Mouse (Mus musculus) midbrain, embryonic 14.5 days (tissue): Measurements from ENCODE around the gene Exo5. TPM values are rescaled to one million over a fixed set of nuclear protein-coding genes. Genes with fewer than 3 reads are reported as not detected.

Experiments
- ATAC-seq: fragments of 200-750 bp; cut with Nextera tagmentation; 2 replicates; pipeline ENCODE4 v1.8.0; 2017; ENCODE audit warnings: moderate number of reproducible peaks, moderate library complexity; ENCODE audit not compliant: low FRiP score, low TSS enrichment
- DNase-seq: peaks from one replicate; pipeline ENCODE4 v3.0.0-alpha.2; 2015
- H3K27ac ChIP-seq: fragments of 300-500 bp; sonication (generic); replicated peaks from 2 replicates; pipeline ENCODE4 v1.5.1; 2014; ENCODE audit warnings: mild to moderate bottlenecking, low read depth, low read length, moderate library complexity
- H3K27me3 ChIP-seq: fragments of 300-500 bp; sonication (generic); 2 replicates; pipeline ENCODE4 v1.6.1; 2014; ENCODE audit warnings: low read length, control low read depth, mixed read lengths; ENCODE audit not compliant: control insufficient read depth, insufficient read depth
- H3K36me3 ChIP-seq: fragments of 300-500 bp; sonication (generic); 2 replicates; pipeline ENCODE4 v1.6.1; 2014; ENCODE audit warnings: low read length, control low read depth; ENCODE audit not compliant: control insufficient read depth, insufficient read depth
- H3K4me1 ChIP-seq: fragments of 300-500 bp; sonication (generic); 2 replicates; pipeline ENCODE4 v1.6.1; 2014; ENCODE audit warnings: mild to moderate bottlenecking, antibody characterized with exemption, low read length, control low read depth; ENCODE audit not compliant: control insufficient read depth, insufficient read depth
- H3K4me2 ChIP-seq: fragments of 300-500 bp; sonication (generic); 2 replicates; pipeline ENCODE4 v1.6.1; 2014; ENCODE audit warnings: mild to moderate bottlenecking, low read length, moderate library complexity
- H3K4me3 ChIP-seq: fragments of 300-500 bp; sonication (generic); replicated peaks from 2 replicates; pipeline ENCODE4 v1.5.1; 2014; ENCODE audit warnings: low read depth, low read length
- H3K9ac ChIP-seq: fragments of 300-500 bp; sonication (generic); replicated peaks from 2 replicates; pipeline ENCODE4 v1.6.1; 2014; ENCODE audit warnings: mild to moderate bottlenecking, low read length, moderate library complexity
- H3K9me3 ChIP-seq: fragments of 300-500 bp; sonication (generic); 2 replicates; pipeline ENCODE4 v1.6.1; 2016; ENCODE audit warnings: low read length, control low read depth, mixed read lengths; ENCODE audit not compliant: control insufficient read depth
- WGBS: fragments of 180-500 bp; shearing (Covaris S2); extraction: QIAGEN DNeasy Blood & Tissue Kit; methylation state at CpG from one replicate; pipeline ENCODE4 v1.1.7; 2014; 5-methylcytosine and 5-hydroxymethylcytosine counted together
- polyA plus RNA-seq: library from polyadenylated mRNA; unstranded; fragments of >200 nt; fragmentation: Nextera tagmentation; extraction: Ambion mirVana; gene quantifications from 2 replicates; pipeline ENCODE4 v1.2.1, GENCODE M21; 2014

Gene Exo5
- polyA plus RNA-seq, 1 experiment from 2014 or later = 33.5 TPM

DNA sequence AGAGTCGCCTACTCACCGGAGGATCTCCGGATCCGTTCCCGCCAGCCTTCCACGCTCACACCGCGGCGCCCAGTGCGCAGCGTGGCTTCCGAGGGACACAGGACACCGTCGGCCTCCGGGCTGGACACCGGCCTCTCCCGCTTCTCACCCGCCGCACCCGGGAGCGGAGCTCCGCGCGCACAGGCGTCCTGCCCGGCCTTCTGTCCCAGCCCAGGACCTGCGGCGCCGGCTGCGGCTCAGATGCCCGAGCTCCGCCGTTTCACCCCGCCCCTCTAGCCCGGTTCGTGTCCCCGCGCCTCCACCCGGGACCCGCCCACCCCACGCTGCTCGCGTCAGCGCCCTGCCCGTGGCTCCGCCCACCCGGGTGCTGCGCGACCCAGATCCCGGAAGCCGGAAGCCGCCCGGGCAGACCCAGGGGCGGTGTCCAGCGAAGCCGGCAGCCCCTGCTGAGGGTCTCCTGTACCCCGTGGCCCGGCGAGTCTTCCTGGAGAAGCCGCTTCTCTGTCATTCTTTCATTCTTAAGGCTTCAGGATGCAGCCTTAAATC is 26.7 kb upstream of the Exo5 start, which contains the start of gene Zfp69:
Gene Zfp69 (minus strand): TSS at position 272 of the 546 bp plus-strand sequence.
- WGBS = under 1% methylated on average over 58 of the region's 60 CpGs
- peak; percentile 95 for DNase-seq

DNA sequence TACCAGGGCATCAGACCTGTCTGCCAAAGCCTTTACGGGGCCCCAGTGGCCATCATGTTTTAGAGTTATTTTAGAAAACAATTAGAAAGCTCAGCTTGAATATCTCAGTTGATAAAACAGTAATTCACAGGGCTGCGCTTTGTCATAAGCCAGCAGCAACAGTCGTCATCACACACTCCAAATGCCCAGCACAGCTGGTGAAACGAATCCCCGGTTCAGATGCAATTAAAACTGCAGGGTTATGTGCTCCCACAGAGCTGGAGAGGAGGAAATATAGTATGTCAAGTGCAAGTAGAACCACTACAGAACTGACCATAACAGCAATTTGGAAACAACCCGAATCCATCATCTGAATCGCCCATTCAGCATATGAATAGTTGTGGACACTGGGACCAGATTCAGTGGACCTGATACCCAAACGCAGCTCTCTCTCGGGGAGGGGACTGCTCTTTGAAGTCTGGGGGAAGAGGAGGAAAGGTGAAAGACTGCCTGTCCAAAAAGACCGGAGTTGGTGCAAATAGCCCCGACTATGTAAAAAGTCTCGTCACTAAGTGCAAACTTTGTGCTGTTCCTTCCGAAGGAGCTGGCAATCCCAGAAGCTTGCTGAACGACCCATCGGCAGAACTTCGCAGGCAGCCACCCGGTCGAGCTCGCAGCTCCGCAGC is 26.1 kb upstream of the Exo5 start:
- WGBS = 7% methylated on average over 20 of the region's 20 CpGs

More for the DNA sequence above, 26.7 kb upstream of the Exo5 start, which contains the start of gene Zfp69:
- peak within 1 kb of the TSS; percentile 72 for H3K4me3 ChIP-seq
- peak; percentile 98 for ATAC-seq
- peaks cover 8% of the 10 kb centered on the region; the same call in 1 of the 2 replicates for H3K4me1 ChIP-seq
- peak within 1 kb of the TSS; percentile 77 for H3K4me2 ChIP-seq
- peak within 1 kb of the TSS; percentile 69 for H3K9ac ChIP-seq
- H3K36me3 ChIP-seq = 0 out of 2 replicates have a peak, but pooled peaks cover 5% of the 10 kb centered on the region
- H3K27me3 ChIP-seq = no peaks in the 10 kb centered on the region
- no peaks in the 10 kb centered on the region for H3K9me3 ChIP-seq
- H3K27ac ChIP-seq = peak within 1 kb of the TSS; percentile 72

GRCm38 (mm10) chr4:120948938-120949337 is 24.1 kb upstream of the Exo5 start:
- Histone ChIP-seq H3K9me3 (no peaks in the 10 kb centered on the region), H3K27me3 (no peaks in the 10 kb centered on the region), H3K4me1 (peaks cover 8% of the 10 kb centered on the region; the same call in 1 of the 2 replicates), H3K4me2 (no peak overlapping the region), H3K4me3 (no peak overlapping the region), H3K27ac (no peak overlapping the region), H3K9ac (no peak overlapping the region), H3K36me3 (0 out of 2 replicates have a peak, but pooled peaks cover 5% of the 10 kb centered on the region)
- DNase-seq = no peak
- 84% methylated on average over 3 of the region's 3 CpGs for WGBS
- no peak for ATAC-seq

More for the DNA sequence above, 26.1 kb upstream of the Exo5 start:
- Histone ChIP-seq H3K4me2 (peak overlapping the region; percentile 77), H3K27ac (peak overlapping the region; percentile 72), H3K9ac (peak overlapping the region; percentile 69), H3K36me3 (0 out of 2 replicates have a peak, but pooled peaks cover 5% of the 10 kb centered on the region), H3K4me1 (peaks cover 8% of the 10 kb centered on the region; the same call in 1 of the 2 replicates), H3K9me3 (no peaks in the 10 kb centered on the region), H3K27me3 (no peaks in the 10 kb centered on the region), H3K4me3 (peak overlapping the region; percentile 72)
- ATAC-seq (no peak), DNase-seq (peak; percentile 27)

GRCm38 (mm10) chr4:120935006-120935405 is 10.2 kb upstream of the Exo5 start:
- Histone ChIP-seq H3K27me3 (no peaks in the 10 kb centered on the region), H3K4me1 (no peaks in the 10 kb centered on the region), H3K9me3 (no peaks in the 10 kb centered on the region), H3K4me2 (no peak overlapping the region), H3K4me3 (no peak overlapping the region), H3K9ac (no peak overlapping the region), H3K27ac (no peak overlapping the region), H3K36me3 (no peaks in the 10 kb centered on the region)
- no peak for DNase-seq
- WGBS = 97% methylated on average over 3 of the region's 3 CpGs
- ATAC-seq = no peak

- Histone ChIP-seq H3K9ac (no peak overlapping the region), H3K4me1 (no peaks in the 10 kb centered on the region), H3K4me3 (no peak overlapping the region), H3K36me3 (no peaks in the 10 kb centered on the region), H3K4me2 (no peak overlapping the region), H3K9me3 (no peaks in the 10 kb centered on the region), H3K27ac (no peak overlapping the region), H3K27me3 (no peaks in the 10 kb centered on the region)
- DNase-seq (no peak), ATAC-seq (no peak)
- WGBS = 95% methylated on average over 18 of the region's 18 CpGs
These were observed 5.9 kb upstream of the Exo5 start for GRCm38 (mm10) chr4:120930736-120931135.

- H3K4me2 ChIP-seq = no peak overlapping the region
- WGBS = 80% methylated on average over 3 of the region's 3 CpGs
- H3K9me3 ChIP-seq = no peaks in the 10 kb centered on the region
- ATAC-seq (no peak), DNase-seq (no peak)
- H3K4me3 ChIP-seq = no peak overlapping the region
- no peak overlapping the region for H3K9ac ChIP-seq
- H3K27me3 ChIP-seq = no peaks in the 10 kb centered on the region
- H3K36me3 ChIP-seq = no peaks in the 10 kb centered on the region
- H3K27ac ChIP-seq = no peak overlapping the region
- peaks cover 5% of the 10 kb centered on the region; the same call in 1 of the 2 replicates for H3K4me1 ChIP-seq
These were observed 3.9 kb upstream of the Exo5 start for GRCm38 (mm10) chr4:120928686-120929085.

DNA sequence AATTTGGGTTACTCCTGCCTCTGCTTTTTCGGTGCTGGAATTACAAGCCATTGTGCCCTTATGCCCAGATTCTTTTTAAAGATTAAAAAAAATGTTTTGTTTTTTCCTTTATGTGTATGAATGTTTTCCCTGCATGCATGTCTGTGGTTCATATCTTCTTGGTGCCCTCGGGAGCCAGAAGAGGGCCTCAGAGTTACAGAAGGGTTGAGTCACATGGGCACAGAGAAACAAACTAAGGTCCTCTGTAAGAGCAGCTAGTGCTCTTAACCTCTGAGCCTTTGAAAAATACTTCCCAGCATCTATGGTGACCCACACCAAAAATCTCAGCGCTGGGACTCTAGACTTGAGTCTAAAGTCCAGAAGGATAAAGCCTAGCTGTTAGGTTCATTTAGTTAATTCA is 569 bp upstream of the Exo5 start:
- Histone ChIP-seq H3K4me1 (peaks cover 5% of the 10 kb centered on the region; the same call in 1 of the 2 replicates), H3K27me3 (no peaks in the 10 kb centered on the region), H3K27ac (peak overlapping the region; percentile 83), H3K36me3 (peaks cover 19% of the 10 kb centered on the region), H3K4me2 (peak overlapping the region; percentile 72), H3K9ac (peak overlapping the region; percentile 82), H3K4me3 (peak overlapping the region; percentile 65), H3K9me3 (peaks cover 11% of the 10 kb centered on the region; the same call in 1 of the 2 replicates)
- WGBS = 20% methylated on average over 3 of the region's 3 CpGs
- ATAC-seq (peak; percentile 59; the same call in 1 of the 2 replicates), DNase-seq (peak; percentile 52)

DNA sequence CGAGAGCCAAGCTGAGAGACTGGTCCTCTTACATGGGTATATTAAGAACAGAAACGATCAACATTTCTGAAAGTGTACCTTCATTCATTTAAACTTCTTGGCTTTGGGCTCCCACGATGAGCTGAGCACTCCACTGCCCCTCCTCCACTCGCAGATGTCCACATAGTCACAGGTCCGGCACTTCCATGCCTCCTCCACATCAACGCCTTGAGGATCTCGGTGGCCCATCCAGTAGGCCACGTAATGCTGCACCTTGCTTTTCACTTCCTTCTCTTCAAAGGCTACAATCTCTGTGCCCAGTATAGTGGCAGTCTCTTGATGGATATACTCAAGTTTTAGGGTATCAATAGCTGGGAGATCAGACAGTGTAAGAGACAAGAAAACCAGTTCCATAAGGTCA is 3.4 kb downstream of the Exo5 start:
- Histone ChIP-seq H3K4me1 (peaks cover 5% of the 10 kb centered on the region; the same call in 1 of the 2 replicates), H3K36me3 (peaks cover 27% of the 10 kb centered on the region), H3K4me3 (no peak overlapping the region), H3K9me3 (peaks cover 11% of the 10 kb centered on the region; the same call in 1 of the 2 replicates), H3K9ac (no peak overlapping the region), H3K27me3 (no peaks in the 10 kb centered on the region), H3K27ac (no peak overlapping the region), H3K4me2 (no peak overlapping the region)
- DNase-seq = no peak
- 98% methylated on average over 8 of the region's 8 CpGs for WGBS
- no peak for ATAC-seq
